Mouse (Mus musculus) intestine, embryonic 16.5 days (tissue): ENCODE measurements around the gene Ptk6. TPM values are rescaled to one million over a fixed set of nuclear protein-coding genes. Genes with fewer than 3 reads are reported as not detected.

ENCODE experiments used
- ATAC-seq: fragments of 200-750 bp; cut with Nextera tagmentation; 2 replicates; pipeline ENCODE4 v1.8.0; 2017; ENCODE audit warnings: moderate TSS enrichment, moderate library complexity
- H3K27ac ChIP-seq: fragments of 300-500 bp; sonication (generic); 2 replicates; pipeline ENCODE4 v1.5.1; 2014; ENCODE audit warnings: mild to moderate bottlenecking, low read length
- H3K27me3 ChIP-seq: fragments of 300-500 bp; sonication (generic); replicated peaks from 2 replicates; pipeline ENCODE4 v1.6.1; 2014; ENCODE audit warnings: low read length, control low read depth, mixed read lengths; ENCODE audit not compliant: control insufficient read depth, insufficient read depth
- H3K36me3 ChIP-seq: fragments of 300-500 bp; sonication (generic); 2 replicates; pipeline ENCODE4 v1.6.1; 2014; ENCODE audit warnings: low read length, control low read depth; ENCODE audit not compliant: control insufficient read depth, insufficient read depth
- H3K4me1 ChIP-seq: fragments of 300-500 bp; sonication (generic); 2 replicates; pipeline ENCODE4 v1.6.1; 2014; ENCODE audit warnings: low read length, control low read depth, mixed read lengths; ENCODE audit not compliant: control insufficient read depth, insufficient read depth
- H3K4me2 ChIP-seq: fragments of 300-500 bp; sonication (generic); 2 replicates; pipeline ENCODE4 v1.6.1; 2014; ENCODE audit warnings: low read depth, low read length, control low read depth
- H3K4me3 ChIP-seq: fragments of 300-500 bp; sonication (generic); 2 replicates; pipeline ENCODE4 v1.5.1; 2014; ENCODE audit warnings: mild to moderate bottlenecking, low read length
- H3K9ac ChIP-seq: fragments of 300-500 bp; sonication (generic); 2 replicates; pipeline ENCODE4 v1.6.1; 2014; ENCODE audit warnings: low read depth, low read length
- H3K9me3 ChIP-seq: fragments of 300-500 bp; sonication (generic); 2 replicates; pipeline ENCODE4 v1.6.1; 2016; ENCODE audit warnings: low read length, control low read depth; ENCODE audit not compliant: control insufficient read depth
- WGBS: fragments of 180-500 bp; shearing (Covaris S2); extraction: QIAGEN DNeasy Blood & Tissue Kit; methylation state at CpG from one replicate; pipeline ENCODE4 v1.1.7; 2014; 5-methylcytosine and 5-hydroxymethylcytosine counted together
- polyA plus RNA-seq: library from polyadenylated mRNA; unstranded; fragments of >200 nt; fragmentation: Nextera tagmentation; extraction: Ambion mirVana; gene quantifications from 2 replicates; pipeline ENCODE4 v1.2.1, GENCODE M21; 2015

Ptk6 gene
- polyA plus RNA-seq, 1 experiment from 2014 or later, result 0.45 TPM

DNA sequence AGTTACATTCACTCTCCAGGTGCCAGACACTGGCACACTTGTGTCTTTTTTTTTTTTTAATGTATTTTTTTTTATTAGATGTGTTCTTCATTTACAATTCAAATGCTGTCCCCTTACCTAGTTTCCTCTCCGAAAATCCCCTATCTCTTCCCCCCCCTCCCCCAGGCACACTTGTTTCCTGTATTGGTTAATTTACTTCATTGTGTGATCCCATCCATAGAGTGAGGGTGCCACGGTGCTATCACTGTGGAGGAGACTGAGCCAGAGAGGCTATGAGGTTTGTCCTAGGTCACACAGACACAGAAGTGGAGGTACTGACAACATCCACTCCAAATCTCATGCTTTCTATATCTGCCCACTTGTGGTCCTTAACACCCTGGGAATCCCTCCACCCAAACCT, 36.3 kb upstream of the Ptk6 start:
- no peaks in the 10 kb centered on the region for H3K9me3 ChIP-seq
- no peak for ATAC-seq
- H3K27me3 ChIP-seq, result no peaks in the 10 kb centered on the region
- H3K4me1 ChIP-seq, result peaks cover 9% of the 10 kb centered on the region; the same call in 1 of the 2 replicates
- no peak overlapping the region; the same call in 1 of the 2 replicates for H3K9ac ChIP-seq
- WGBS, result 63% methylated on average over 2 of the region's 2 CpGs
- H3K36me3 ChIP-seq, result peaks cover 4% of the 10 kb centered on the region
- H3K4me2 ChIP-seq, result no peak overlapping the region
- H3K27ac ChIP-seq, result no peak overlapping the region
- H3K4me3 ChIP-seq, result no peak overlapping the region

DNA sequence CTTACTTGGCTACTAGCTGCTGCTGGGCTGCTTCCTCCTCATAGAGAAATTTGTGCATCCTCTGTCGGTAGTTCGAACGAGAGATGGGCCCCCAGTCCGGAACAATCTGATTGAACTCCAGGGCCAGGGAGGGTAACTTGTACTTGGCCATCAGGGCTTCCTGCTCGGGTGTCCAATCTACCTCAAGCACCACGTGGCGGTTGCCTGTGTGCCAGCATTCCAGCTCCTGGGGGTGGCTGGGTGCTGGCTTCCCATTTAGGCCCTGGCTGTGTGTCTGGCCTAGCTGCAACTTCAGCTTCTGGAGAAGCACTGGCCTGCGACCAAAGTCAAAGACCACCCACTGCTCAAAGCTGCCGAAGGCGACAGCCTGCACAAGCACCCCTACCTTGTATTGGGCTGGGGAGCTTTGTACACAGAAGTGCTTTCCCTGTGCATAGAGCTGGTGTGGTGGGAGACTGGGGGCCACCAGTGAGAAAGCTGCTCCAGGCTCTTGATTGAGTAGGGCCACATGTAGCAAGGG, 35.6 kb upstream of the Ptk6 start:
- no peak for ATAC-seq
- Histone ChIP-seq H3K4me1 (peaks cover 6% of the 10 kb centered on the region; the same call in 1 of the 2 replicates), H3K27me3 (no peaks in the 10 kb centered on the region), H3K36me3 (peaks cover 4% of the 10 kb centered on the region), H3K9me3 (no peaks in the 10 kb centered on the region), H3K27ac (no peak overlapping the region), H3K4me2 (no peak overlapping the region), H3K9ac (no peak overlapping the region), H3K4me3 (no peak overlapping the region)
- 84% methylated on average over 10 of the region's 10 CpGs for WGBS

DNA sequence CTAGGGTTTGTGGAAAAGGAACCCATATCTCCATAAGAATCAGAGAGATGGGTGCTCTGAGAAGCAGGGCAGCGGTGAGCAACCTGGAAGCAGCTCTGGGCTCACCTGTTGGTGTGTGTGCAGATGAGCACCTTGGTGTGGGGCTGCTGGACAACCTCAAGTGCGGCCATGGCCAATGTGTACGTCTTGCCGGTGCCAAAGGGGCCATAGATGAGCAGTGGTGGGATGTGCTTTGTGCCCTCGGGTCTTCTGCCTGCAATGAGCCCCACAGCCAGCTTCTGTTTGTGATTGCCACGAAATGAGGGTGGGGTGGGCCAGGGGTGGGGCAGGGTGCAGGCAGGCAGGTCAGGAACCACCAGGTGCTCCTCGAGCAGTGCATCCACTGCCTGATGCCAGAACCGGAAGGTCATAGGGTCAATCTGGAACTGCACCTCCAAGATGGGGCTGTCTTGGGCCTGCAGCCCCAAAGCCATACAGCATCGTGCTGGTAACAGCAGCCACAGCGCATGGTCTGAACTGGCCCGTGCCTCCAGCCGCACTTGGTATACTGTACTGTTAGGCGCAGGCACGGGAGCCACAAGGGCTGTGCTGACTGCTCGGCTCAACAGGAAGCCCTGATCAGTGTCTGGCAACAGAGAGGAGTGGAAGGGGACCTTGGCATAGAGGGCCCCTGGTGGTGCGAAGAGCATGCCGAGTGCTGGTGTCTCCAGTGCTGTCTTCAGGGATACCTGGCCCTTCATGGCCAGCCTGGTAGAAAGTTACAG, 34.8 kb upstream of the Ptk6 start:
- H3K36me3 ChIP-seq, result peaks cover 7% of the 10 kb centered on the region
- WGBS, result 88% methylated on average over 17 of the region's 17 CpGs
- no peak overlapping the region for H3K9ac ChIP-seq
- no peaks in the 10 kb centered on the region for H3K27me3 ChIP-seq
- no peak overlapping the region for H3K27ac ChIP-seq
- H3K4me2 ChIP-seq, result no peak overlapping the region
- ATAC-seq, result no peak
- H3K9me3 ChIP-seq, result no peaks in the 10 kb centered on the region
- peaks cover 6% of the 10 kb centered on the region; the same call in 1 of the 2 replicates for H3K4me1 ChIP-seq
- no peak overlapping the region for H3K4me3 ChIP-seq

DNA sequence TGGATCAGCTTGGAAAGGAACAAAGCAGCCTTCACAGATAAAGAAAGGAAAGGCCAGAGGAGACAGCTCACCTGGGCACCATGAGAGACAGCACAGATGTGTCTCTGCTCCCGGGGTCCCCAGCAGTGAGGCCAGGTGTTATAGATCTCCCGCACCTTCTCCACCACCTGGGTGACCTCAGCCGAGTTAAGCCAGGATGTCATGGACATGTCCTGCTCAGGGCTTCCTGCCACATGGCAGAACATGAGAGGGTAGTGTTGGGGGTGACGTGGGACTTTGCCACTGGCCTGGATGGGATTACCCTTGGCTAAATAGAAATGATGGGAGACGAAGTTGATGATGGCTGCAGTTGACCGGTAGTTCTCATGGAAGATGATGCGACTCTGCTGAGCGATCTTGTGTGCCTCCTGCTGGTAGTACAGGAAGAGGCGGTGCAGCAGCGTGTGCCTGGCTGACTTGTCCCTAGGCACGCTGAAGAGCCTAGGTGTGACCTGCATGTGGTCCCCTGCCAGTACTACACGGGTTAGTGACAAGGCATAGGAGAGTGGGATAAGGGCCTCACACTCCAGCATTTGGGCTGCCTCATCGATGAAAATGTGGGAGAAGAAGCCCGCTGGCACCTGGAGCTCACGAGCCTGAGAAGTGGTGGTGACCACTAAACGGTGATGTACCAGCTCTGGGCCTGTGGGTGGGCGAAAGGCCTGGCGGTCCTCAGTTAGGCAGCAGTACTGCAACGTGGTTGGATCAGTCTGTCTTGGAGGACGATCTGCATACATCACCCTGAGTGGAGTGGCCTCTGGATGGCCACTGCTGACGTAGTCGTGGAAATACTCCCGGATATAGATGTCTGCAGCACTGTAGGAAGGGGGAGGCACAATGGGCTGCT, 33.3 kb upstream of the Ptk6 start:
- 86% methylated on average over 23 of the region's 23 CpGs for WGBS
- 0 out of 2 replicates have a peak, but pooled peaks cover under 1% of the 10 kb centered on the region for H3K4me1 ChIP-seq
- H3K27ac ChIP-seq, result no peak overlapping the region
- no peak overlapping the region for H3K4me2 ChIP-seq
- H3K4me3 ChIP-seq, result no peak overlapping the region
- no peak for ATAC-seq
- H3K9ac ChIP-seq, result no peak overlapping the region
- H3K9me3 ChIP-seq, result no peaks in the 10 kb centered on the region
- peaks cover 7% of the 10 kb centered on the region for H3K36me3 ChIP-seq
- H3K27me3 ChIP-seq, result no peaks in the 10 kb centered on the region

DNA sequence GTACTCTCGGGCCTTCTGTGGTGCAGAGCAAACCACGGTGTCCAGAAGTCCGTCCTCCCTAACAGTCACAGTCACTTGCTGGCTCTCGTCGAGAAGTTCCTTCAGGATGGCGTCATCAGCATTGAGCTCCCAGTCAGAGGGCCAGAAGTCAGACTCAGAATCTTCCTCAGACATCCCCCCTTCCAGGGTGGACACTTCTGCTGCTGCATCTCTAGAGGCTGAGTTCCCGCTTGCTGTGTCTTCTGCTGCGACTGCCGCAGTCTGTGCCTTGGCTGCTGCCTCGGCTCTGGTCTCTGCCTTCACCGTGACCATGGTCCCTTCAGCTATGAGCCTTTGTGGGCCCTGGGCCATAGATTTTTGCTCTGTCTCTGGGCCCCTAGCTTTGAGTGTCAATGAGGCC, 32.1 kb upstream of the Ptk6 start:
- Histone ChIP-seq H3K36me3 (peaks cover 10% of the 10 kb centered on the region), H3K27ac (no peak overlapping the region), H3K4me3 (no peak overlapping the region), H3K9ac (no peak overlapping the region), H3K27me3 (no peaks in the 10 kb centered on the region), H3K4me2 (no peak overlapping the region), H3K4me1 (no peaks in the 10 kb centered on the region), H3K9me3 (no peaks in the 10 kb centered on the region)
- WGBS, result 92% methylated on average over 11 of the region's 11 CpGs
- ATAC-seq, result no peak

DNA sequence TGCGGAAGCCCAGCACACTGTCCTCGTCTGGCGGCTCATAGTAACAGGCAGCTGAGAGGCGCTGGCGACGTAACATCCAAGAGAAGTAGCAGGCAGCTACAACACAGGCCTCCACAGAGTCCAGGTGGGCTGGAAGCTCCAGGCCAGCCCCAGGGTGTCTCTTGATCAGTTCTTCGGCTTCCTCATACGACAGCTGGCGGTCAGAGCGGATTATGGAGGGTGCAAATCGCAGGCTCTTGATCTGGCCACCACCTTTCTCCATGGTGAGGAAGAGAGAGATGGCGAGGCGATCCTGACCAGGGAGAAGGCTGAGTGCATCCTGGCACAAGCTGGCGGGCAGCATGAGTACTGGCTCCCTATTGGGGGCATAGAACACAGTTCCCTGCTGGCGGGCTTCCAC, 30.9 kb upstream of the Ptk6 start:
- no peaks in the 10 kb centered on the region for H3K9me3 ChIP-seq
- H3K36me3 ChIP-seq, result peaks cover 11% of the 10 kb centered on the region
- WGBS, result 95% methylated on average over 15 of the region's 15 CpGs
- no peak overlapping the region for H3K4me2 ChIP-seq
- no peak overlapping the region for H3K9ac ChIP-seq
- no peak overlapping the region for H3K27ac ChIP-seq
- H3K4me3 ChIP-seq, result no peak overlapping the region
- H3K4me1 ChIP-seq, result no peaks in the 10 kb centered on the region
- H3K27me3 ChIP-seq, result no peaks in the 10 kb centered on the region
- ATAC-seq, result no peak

DNA sequence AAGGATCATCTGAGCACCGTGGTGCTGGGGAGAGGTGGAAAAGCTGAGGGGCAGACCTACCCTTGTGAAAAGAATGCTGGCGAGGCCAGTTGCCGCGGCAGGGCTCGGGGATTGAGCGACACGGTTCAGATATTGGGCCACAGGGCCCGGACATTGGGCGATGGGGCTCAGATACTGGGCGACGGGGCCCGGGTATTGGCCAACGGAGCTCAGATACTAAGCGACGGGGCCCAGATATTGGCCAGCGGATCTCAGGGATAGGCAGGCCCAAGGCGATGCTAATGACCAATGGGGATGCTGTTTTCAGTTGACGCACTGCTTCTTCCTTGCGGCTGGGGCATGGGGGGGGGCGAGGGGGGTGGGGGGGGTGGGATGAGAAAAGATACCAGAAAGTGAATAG, 28.6 kb upstream of the Ptk6 start:
- Histone ChIP-seq H3K4me3 (no peak overlapping the region), H3K9ac (no peak overlapping the region), H3K4me2 (no peak overlapping the region), H3K4me1 (no peaks in the 10 kb centered on the region), H3K36me3 (peaks cover 13% of the 10 kb centered on the region), H3K27me3 (no peaks in the 10 kb centered on the region), H3K9me3 (no peaks in the 10 kb centered on the region), H3K27ac (no peak overlapping the region)
- 71% methylated on average over 18 of the region's 20 CpGs for WGBS
- no peak for ATAC-seq

DNA sequence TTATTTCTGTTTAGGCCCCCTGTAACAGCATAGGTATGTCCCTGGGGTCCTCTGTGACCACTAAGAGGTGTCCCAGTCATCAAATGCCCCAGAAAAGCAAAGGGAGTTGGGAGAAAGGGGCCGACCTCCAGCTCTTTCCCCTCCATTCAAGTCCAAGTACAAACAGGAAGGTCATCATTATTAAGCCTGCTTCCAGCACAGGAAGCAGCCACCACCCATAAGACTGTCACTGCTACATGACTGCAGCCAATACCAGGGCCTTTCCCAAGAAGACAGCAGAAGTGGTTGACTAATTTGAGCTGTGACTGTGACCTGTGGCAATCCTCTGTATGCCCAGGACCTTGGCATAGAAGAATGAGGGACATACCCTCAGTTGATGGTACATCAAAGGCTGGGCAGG, 25.7 kb upstream of the Ptk6 start:
- no peaks in the 10 kb centered on the region for H3K4me1 ChIP-seq
- H3K9ac ChIP-seq, result no peak overlapping the region
- 77% methylated on average over 1 of the region's 1 CpGs for WGBS
- H3K27me3 ChIP-seq, result no peaks in the 10 kb centered on the region
- H3K36me3 ChIP-seq, result peaks cover 9% of the 10 kb centered on the region
- H3K4me2 ChIP-seq, result no peak overlapping the region
- no peak for ATAC-seq
- no peaks in the 10 kb centered on the region for H3K9me3 ChIP-seq
- H3K4me3 ChIP-seq, result no peak overlapping the region
- no peak overlapping the region for H3K27ac ChIP-seq

DNA sequence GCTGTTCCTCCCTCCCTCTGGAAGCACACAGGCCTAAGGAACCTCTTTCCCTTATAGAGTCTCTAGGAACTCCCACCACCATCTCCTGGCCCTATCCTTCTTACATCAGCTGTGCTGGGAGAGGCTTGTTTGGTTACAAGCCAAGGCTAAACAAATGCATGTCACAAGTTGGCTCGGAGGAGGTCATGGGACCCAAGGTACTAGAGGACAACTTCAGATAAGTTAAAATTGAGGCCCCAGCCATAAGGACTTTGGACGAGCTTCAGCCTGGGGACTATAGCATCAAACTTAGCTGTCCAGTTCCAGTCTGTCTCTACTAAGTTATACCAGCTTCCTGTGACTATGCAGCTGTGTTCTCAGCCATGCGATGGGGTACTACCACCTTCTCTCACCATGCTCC, 24.5 kb upstream of the Ptk6 start:
- Histone ChIP-seq H3K27ac (no peak overlapping the region), H3K9ac (no peak overlapping the region), H3K36me3 (peaks cover 6% of the 10 kb centered on the region), H3K4me3 (no peak overlapping the region), H3K4me2 (no peak overlapping the region), H3K27me3 (no peaks in the 10 kb centered on the region), H3K9me3 (no peaks in the 10 kb centered on the region), H3K4me1 (no peaks in the 10 kb centered on the region)
- ATAC-seq, result peak; percentile 39
- WGBS, result 90% methylated on average over 3 of the region's 3 CpGs
